Mouse (Mus musculus) embryonic fibroblast, embryonic 13.5 days (primary cell): Measurements from ENCODE around the gene Telo2. TPM values are rescaled to one million over a fixed set of nuclear protein-coding genes. Genes with fewer than 3 reads are reported as not detected.

Experiments
- H3K27ac ChIP-seq: 2 replicates; pipeline ENCODE4 v1.5.1; 2012; ENCODE audit warnings: low read length, control low read depth, inconsistent platforms; ENCODE audit not compliant: insufficient read depth
- H3K4me1 ChIP-seq: 2 replicates; pipeline ENCODE4 v1.6.1; 2011; ENCODE audit warnings: low read length; ENCODE audit not compliant: control insufficient read depth, insufficient read depth
- H3K4me3 ChIP-seq: 2 replicates; pipeline ENCODE4 v1.5.1; 2011; ENCODE audit warnings: mild to moderate bottlenecking, control low read depth, low read length; ENCODE audit not compliant: insufficient read depth
- CTCF ChIP-seq: IDR thresholded peaks from 2 replicates; pipeline ENCODE4 v1.5.1; 2011; ENCODE audit warnings: mild to moderate bottlenecking, control low read depth, low read length, moderate library complexity, borderline replicate concordance; ENCODE audit not compliant: insufficient read depth
- POLR2A ChIP-seq: IDR thresholded peaks from 2 replicates; pipeline ENCODE4 v1.6.1; 2011; ENCODE audit warnings: low read depth, mild to moderate bottlenecking, control low read depth, low read length, moderate library complexity
- polyA plus RNA-seq: library from polyadenylated mRNA; stranded (reverse); fragments of >200 nt; gene quantifications from 2 replicates; pipeline ENCODE4 v1.2.4, GENCODE M21; 2011; ENCODE audit warnings: low read depth; ENCODE audit not compliant: missing spikeins, insufficient read length

Telo2 gene
- polyA plus RNA-seq: 9.5 and 18.7 TPM in 2 replicates

DNA sequence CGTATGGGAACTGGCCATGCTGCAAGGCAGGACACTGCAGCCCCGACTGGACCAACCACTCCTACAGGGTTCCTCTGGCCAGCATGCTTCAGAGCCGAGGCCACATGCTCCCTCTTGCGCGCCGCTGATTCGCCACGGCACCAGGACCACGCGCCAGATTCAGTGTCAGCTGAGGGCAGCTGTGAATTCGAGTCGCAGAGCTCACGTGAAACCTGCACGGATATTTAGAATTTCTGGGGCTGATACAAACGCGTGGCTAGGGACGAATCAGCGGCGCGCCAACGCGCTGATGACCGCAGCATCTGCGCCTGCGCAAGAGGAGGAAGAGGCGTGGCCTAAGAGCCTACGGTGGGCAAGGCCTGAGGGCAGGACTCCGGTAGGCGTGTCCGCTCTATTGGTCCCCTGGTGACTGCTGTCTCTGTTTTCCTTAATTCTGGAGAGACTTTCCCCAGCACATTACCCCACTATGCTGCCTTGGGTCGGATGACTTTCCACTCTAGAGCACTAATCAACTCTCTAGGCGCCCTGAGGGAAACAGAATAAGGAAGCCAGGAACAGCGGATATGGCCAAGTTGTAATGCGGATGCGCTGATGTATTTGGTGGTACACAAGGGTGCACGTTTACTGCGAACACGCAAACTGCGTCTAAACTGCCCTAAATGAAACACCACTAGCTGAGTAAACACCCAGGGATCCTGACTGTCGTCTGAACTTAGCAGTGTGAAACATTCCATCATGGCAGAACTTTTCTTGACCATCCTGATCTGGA is at the start of gene Telo2:
Gene Telo2 (minus strand): TSS at position 304 of the 769 bp plus-strand sequence.
- Histone ChIP-seq H3K27ac (peak within 1 kb of the TSS; percentile 63), H3K4me3 (peak within 1 kb of the TSS; percentile 45), H3K4me1 (0 out of 2 replicates have a peak, but pooled peaks cover 2% of the 10 kb centered on the region)
- TF ChIP-seq CTCF: no peak
- TF ChIP-seq POLR2A: peak; percentile 58

DNA sequence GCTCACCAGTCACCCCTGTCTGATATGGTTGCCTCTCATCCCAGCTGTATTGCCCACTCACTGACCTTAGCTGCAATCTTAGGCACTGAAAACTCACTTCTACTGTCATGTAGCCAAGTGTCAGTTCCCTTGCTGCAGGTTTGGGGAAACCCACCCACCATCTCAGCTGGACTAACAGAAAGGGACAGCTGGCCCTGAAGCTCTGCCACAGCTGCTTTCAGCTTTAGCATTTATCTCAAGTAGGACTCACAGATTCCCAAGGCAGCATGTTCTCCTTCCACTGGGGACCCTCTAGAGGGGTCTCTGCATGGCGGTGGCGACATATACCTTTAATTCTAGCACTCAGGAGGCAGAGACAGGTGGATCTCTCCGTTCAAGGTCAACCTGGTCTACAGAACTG is 49.0 kb upstream of the Telo2 start:
- no peak for TF ChIP-seq CTCF
- TF ChIP-seq POLR2A: no peak
- H3K4me3 ChIP-seq: no peak overlapping the region
- no peak overlapping the region for H3K27ac ChIP-seq
- 0 out of 2 replicates have a peak, but pooled peaks cover 8% of the 10 kb centered on the region for H3K4me1 ChIP-seq

DNA sequence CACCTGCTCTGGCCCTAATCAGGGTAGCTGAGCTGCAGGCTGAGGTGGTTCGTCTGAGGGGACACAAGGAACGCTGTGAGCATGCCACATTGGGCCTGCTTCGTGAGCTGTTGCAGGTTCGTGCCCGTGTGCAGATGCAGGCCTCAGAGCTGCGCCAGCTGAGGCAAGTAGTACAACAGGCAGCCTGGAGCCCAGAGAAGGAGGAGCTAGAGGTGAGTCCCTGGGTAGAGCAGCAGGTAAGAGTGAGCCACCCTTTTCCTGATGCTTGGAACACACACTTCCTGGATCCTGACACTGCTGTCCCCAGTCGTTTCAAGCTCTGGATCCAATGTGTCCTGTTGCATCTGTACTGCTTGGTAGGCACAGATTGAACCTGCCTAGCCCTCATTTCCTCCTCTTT is 47.6 kb upstream of the Telo2 start:
- H3K4me1 ChIP-seq: 0 out of 2 replicates have a peak, but pooled peaks cover 8% of the 10 kb centered on the region
- no peak overlapping the region for H3K27ac ChIP-seq
- H3K4me3 ChIP-seq: no peak overlapping the region
- TF ChIP-seq POLR2A (no peak), CTCF (no peak)

DNA sequence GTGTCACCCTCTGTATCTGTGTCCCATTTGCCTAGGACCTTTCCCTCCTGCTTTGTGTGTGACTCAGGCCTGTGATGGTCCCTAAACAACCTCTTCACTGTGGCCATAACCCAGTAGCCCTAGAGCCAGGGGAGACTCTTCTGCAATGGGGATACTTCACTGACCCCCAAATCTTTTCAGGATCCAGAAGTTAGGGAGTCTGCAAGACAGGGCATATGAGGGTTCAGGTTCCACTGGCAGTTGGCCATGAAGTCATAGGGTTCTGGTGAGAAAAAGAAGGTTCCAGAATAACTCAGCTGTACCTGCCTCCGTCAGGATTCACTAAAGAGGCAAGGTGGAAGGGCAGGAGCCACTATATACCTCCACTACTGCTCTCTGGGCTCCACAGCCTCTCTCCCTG is 46.4 kb upstream of the Telo2 start, which contains the start of gene Ccdc154:
Gene Ccdc154 (plus strand): TSS at position 301 of the 400 bp plus-strand sequence.
- H3K4me1 ChIP-seq: 0 out of 2 replicates have a peak, but pooled peaks cover 8% of the 10 kb centered on the region
- no peak within 1 kb of the TSS for H3K4me3 ChIP-seq
- TF ChIP-seq POLR2A (no peak), CTCF (no peak)
- H3K27ac ChIP-seq: no peak within 1 kb of the TSS

DNA sequence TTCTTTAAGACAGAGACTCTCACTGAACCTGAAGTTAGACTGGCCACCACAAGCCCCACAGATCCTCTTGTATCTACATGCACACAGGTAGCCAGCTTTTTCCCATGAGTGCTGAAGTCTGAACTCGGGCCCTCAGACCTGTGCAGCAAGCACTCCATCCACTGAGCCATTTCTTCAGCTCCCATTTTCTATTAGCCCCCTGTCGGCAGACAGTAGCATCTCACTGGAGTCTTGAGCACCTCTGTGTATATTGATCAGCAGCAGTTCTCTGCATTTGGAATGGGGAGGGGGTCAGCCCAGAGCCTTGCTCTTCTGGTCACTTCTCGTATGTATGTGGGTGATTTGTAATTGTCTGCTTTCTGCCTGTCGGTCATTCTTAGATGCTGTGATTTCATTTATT is 24.2 kb upstream of the Telo2 start:
- H3K4me1 ChIP-seq: peaks cover 2% of the 10 kb centered on the region; the same call in 1 of the 2 replicates
- H3K27ac ChIP-seq: no peak overlapping the region
- H3K4me3 ChIP-seq: no peak overlapping the region
- TF ChIP-seq CTCF (no peak), POLR2A (no peak)

DNA sequence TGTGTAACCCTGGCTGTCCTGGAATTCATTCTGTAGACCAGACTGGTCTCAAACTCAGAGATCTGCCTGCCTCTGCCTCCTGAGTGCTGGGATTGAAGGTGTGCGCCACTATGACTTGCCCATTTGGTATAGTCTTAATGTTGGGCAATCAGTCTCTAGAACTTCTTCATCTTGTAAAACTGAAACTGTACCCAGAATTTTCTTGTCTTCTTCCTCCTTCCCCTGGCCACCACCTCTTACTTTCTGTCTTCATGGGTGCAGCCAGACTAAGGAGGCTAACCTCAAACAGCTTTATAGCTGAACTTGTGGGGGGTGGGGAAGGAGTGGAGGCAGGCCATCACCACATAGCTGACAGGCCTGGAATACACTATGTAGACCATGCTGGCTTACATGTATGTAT is 23.0 kb upstream of the Telo2 start:
- H3K4me1 ChIP-seq: peaks cover 7% of the 10 kb centered on the region
- no peak overlapping the region for H3K4me3 ChIP-seq
- H3K27ac ChIP-seq: no peak overlapping the region
- no peak for TF ChIP-seq POLR2A
- TF ChIP-seq CTCF: no peak

DNA sequence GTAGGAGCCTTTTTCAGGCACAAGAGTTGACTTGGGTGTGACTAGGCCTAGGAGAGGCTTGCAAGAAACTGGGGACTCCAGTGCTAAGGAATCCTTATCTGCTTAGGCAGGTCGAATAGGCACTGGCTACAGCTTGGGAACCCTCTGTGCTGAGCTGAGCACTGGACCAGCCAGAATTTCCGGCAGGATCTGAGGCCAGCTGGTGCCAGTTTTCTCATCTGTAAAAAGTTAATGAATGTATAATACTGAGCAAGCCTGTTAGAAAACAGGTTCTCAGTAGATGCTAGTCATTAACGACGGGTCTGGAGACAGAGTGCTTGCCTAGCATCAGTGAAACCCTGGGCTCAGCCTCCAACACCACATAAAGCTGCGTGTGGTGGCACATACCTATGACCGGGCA is 19.9 kb upstream of the Telo2 start:
- Histone ChIP-seq H3K4me1 (peaks cover 7% of the 10 kb centered on the region), H3K4me3 (no peak overlapping the region), H3K27ac (no peak overlapping the region)
- no peak for TF ChIP-seq POLR2A
- no peak for TF ChIP-seq CTCF

DNA sequence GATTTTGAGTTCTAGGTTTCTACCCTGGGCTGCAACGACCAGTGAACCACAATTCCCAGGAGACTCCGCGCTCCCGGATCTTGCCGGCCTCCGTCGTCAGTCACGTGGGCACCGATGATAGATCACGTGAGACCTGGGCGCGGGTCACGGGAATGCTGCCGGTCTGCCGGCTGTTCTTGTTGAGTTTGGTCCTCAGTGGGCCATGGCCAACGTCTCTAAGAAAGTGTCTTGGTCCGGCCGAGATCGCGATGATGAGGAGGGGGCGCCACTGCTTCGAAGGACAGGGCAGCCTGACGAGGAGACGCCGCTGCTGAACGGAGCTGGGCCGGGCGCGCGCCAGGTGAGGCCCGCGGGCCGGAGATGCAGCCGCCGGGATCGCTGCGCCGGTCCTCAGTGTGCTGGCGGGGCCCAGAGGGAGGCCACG is 17.5 kb upstream of the Telo2 start, which contains the start of gene Clcn7:
Gene Clcn7 (plus strand): TSS at position 117 of the 424 bp plus-strand sequence.
- no peak within 1 kb of the TSS for H3K27ac ChIP-seq
- TF ChIP-seq POLR2A (peak; percentile 86), CTCF (no peak)
- H3K4me1 ChIP-seq: peaks cover 7% of the 10 kb centered on the region
- H3K4me3 ChIP-seq: peak within 1 kb of the TSS; percentile 98

DNA sequence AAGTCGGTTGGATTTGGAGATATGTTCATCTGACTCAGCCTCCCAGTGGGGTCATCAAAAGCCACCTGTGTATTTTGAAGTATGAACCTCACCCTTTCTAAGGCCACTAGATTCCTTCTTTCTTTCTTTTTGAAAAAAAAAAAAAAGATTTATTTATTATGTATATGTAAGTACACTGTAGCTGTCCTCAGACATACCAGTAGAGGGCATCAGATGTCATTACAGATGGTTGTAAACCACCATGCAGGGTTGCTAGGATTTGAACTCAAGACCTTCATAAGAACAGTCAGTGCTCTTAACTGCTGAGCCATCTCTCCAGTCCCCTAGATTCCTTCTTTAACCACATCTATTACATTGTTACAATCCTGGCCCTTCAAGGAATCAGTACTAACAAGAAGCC is 14.3 kb upstream of the Telo2 start:
- Histone ChIP-seq H3K4me3 (no peak overlapping the region), H3K27ac (no peak overlapping the region), H3K4me1 (peaks cover 4% of the 10 kb centered on the region)
- no peak for TF ChIP-seq CTCF
- TF ChIP-seq POLR2A: no peak

DNA sequence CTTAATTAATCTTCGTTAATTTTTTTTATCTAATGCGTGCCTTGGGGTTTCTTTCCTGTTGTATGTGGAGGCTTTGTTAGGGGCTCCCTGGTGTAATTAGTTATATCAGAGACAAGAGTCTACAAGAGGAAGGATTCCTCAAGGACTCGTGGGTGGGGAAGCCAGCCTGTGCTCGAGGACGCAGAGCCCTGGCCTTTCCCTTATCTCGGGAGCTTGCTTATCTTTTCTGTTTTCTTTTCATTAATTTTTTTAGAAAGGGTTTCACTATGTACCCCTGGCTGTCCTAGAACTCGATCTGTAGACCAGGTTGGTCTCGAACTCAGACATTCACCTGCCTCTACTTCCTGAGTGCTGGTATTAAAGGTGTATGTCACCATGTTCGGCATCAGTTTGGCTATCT is 11.9 kb upstream of the Telo2 start:
- no peak for TF ChIP-seq POLR2A
- TF ChIP-seq CTCF: no peak
- H3K27ac ChIP-seq: no peak overlapping the region
- H3K4me1 ChIP-seq: no peaks in the 10 kb centered on the region
- H3K4me3 ChIP-seq: no peak overlapping the region
